Mouse (Mus musculus): ENCODE results near the gene Gapt. TPM values are rescaled to one million over a fixed set of nuclear protein-coding genes. Genes with fewer than 3 reads are reported as not detected.

Gene Gapt
- polyA plus RNA-seq (2017; shearing (Covaris generic)): 0.23 TPM

GRCm38 (mm10) chr13:110356941-110357340 lies at the start of gene Gapt:
Gapt (minus strand) TSS chr13:110357199.

GRCm38 (mm10) chr13:110394291-110395178 lies 37.5 kb upstream of the Gapt start, which contains the start of gene Plk2:
Plk2 (plus strand) TSS chr13:110395046.

Other genes with a start within 250 kb of the Gapt start
- gene Rab3c, start 76.2 kb downstream of the Gapt start, polyA plus RNA-seq (2017; shearing (Covaris generic)): 0.08 TPM
- gene Plk2, start 37.8 kb upstream of the Gapt start, polyA plus RNA-seq (2017; shearing (Covaris generic)): 2.8 TPM

Data from CD4-positive, CD25-positive, alpha-beta regulatory T cell (primary cell).